Mouse (Mus musculus) WW6 (cell line): ENCODE measurements around the gene Arid1b.

ENCODE experiments used
- DNase-seq: peaks from one replicate; pipeline ENCODE4 v3.0.0-alpha.2; 2013; ENCODE audit warnings: low read depth, low spot score

The Arid1b gene

GRCm38 (mm10) chr17:5210101-5210727 lies 216.1 kb downstream of the Arid1b start:
- no peak for DNase-seq

GRCm38 (mm10) chr17:5210891-5211290 lies 216.8 kb downstream of the Arid1b start:
- DNase-seq = no peak

- DNase-seq = no peak
Measured at GRCm38 (mm10) chr17:5212166-5212565, 218.0 kb downstream of the Arid1b start.

- DNase-seq = no peak
Measured at GRCm38 (mm10) chr17:5213441-5213840, 219.3 kb downstream of the Arid1b start.

- no peak for DNase-seq
Measured at GRCm38 (mm10) chr17:5215352-5215751, 221.2 kb downstream of the Arid1b start.

GRCm38 (mm10) chr17:5216965-5217546 lies 222.9 kb downstream of the Arid1b start:
- no peak for DNase-seq

DNA sequence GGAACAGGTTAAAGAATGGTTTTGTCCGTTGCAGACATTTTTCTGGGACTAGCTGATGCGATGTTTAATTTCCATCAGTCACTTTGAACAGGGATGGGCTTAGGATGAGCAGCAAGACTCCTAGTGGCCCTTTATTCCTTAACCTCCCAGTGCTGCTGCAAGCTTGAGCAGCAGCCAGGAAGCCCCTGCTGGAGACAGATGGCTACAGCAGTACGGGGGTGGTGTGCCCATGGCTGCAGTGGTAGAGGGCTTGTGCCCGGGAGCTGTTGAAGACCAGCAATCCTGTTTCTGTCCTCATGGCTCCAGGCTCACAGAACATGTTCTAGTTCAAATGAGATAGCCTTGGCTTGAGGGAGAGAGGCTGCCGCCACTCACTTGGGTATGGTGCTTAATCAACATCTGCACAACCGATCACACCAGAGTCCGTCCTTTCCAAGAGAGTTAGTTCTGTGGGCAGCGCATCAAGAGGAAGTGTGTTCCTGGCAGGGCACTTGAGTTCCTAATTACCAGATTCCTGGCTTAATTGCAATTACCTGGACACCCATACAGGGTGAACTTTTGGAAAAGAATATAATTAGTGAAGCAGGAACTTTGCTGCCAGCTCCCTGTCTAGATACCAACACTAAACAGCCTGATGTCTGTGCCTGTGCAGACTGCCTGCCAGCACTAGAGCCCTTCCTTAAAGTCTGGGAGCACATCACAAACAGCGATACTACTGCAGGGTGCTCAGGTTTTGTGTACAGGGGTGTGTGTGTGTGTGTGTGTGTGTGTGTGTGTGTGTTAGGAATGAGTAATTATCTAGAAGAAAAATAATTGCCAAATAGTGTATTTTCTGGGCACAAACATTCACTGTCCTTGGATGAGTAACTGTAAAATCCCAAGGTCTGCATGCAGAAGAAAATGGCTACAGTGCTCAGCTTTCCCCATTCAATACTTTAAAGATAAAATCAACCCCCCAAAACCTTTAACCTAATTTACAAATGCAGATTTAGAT lies 224.0 kb downstream of the Arid1b start:
- no peak for DNase-seq

- DNase-seq = no peak
Measured at GRCm38 (mm10) chr17:5218955-5219557, 224.9 kb downstream of the Arid1b start.

DNA sequence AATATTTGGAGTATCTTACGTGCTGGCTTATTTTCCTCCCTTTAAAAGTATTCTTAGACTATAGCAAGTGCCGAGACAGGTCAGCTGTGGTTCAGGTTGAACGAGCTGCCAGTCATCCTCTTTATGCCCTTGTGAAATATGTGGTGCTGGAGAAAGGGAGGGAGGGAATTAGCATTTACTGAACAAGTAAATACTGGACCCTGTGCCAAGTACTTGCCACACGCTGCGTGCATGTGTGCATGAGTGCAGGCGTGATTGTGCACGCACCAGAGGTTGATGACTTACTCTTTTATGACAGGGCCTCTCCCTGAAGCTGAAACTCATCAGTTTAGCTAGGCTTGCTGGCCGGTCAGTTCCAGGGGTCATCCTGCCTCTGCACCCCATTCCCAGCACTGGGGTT lies 226.9 kb downstream of the Arid1b start:
- DNase-seq = no peak

GRCm38 (mm10) chr17:5221558-5221957 lies 227.4 kb downstream of the Arid1b start:
- DNase-seq = no peak

- no peak for DNase-seq
Measured at GRCm38 (mm10) chr17:5222827-5223226, 228.7 kb downstream of the Arid1b start.

DNA sequence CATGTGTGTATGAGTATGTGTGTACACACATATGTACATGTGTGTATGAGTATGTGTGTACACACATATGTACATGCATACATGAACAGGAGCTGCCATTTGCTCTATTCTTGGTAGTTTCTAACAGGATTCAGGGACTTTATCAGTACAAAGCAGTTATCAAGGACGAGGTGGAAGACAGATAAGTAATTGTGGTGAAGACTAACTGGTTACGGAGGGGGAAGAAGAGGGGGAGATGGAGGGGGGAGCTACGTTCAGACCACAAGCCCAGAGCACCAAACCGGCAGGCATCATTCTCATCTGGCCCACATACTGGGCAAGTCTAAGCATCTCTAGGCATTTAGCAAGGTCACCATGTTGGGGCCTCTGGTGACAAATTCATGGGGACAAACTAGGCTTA lies 230.8 kb downstream of the Arid1b start:
- DNase-seq = no peak

GRCm38 (mm10) chr17:5227136-5227535 lies 233.0 kb downstream of the Arid1b start:
- no peak for DNase-seq

- DNase-seq = no peak
Measured at GRCm38 (mm10) chr17:5227950-5228615, 234.0 kb downstream of the Arid1b start.

DNA sequence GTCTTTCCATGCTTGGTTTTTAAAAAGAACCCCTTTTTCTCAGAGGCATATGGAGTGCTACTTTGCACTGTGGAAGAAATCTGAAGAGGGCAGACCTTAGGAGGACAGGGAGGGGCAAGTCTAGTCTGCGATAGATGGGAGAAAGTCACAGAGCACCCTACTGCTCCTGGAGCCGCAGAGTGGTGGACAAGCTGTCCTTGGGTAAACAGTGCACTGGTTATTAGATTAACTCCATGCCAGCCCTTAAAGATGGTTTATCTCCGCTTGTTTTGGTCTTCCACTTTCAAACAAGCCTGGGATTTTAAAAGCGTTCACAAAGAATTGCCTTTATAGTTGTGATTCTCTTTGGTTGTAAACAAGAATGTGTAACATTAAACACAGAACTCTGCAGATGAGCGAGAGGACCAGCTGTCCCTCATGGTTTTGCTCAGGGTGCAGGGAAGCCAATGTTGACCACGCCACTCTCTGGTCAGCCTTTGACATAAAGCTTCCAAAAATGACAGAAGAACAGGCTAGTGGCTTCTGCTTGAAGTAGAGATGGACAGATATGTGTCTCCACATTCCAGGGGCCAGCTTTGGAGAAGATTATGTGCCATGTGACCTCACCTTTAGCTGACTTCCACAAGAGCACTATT lies 234.6 kb downstream of the Arid1b start:
- DNase-seq = no peak

DNA sequence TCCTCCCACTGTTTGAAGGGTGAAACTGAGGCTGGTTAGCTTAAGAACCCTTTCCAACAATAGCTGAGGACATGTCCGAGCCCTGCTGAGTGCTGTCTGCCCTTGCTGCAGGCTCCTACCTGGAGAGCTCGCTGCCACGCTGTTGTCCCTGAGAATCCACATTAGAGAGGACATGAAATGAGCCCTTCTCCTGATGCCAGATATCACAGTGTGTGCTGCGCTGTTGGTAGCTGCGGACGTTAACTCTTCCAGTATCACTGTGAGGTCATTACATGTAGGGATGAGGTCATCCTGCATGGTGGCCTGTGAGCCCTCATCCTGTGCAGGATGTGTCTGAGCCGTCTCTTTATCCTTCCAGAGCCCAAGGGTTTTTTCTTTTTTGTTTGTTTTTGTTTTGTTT lies 235.9 kb downstream of the Arid1b start:
- DNase-seq = no peak

- no peak for DNase-seq
Measured at GRCm38 (mm10) chr17:5232180-5232579, 238.0 kb downstream of the Arid1b start.

- no peak for DNase-seq
Measured at GRCm38 (mm10) chr17:5233991-5234390, 239.9 kb downstream of the Arid1b start.

- no peak for DNase-seq
Measured at GRCm38 (mm10) chr17:5235057-5235456, 240.9 kb downstream of the Arid1b start.

GRCm38 (mm10) chr17:5237765-5238164 lies 243.6 kb downstream of the Arid1b start:
- DNase-seq = no peak
